Mouse (Mus musculus): ENCODE results near the gene Mllt10. TPM values are rescaled to one million over a fixed set of nuclear protein-coding genes. Genes with fewer than 3 reads are reported as not detected.

Gene Mllt10
- polyA plus RNA-seq, 1 experiment from 2014 or later: 36.4 TPM

- no peak overlapping the region for H3K4me2 ChIP-seq (ENCODE audit: low read length)
- no peak for DNase-seq (ENCODE audit: low spot score)
- H3K4me3 ChIP-seq (ENCODE audit: low read depth, low read length): no peak overlapping the region
- H3K27me3 ChIP-seq (replicated peaks; ENCODE audit: control insufficient read depth, insufficient read depth, low read length): no peaks in the 10 kb centered on the region
- ATAC-seq (replicated peaks; ENCODE audit: low FRiP score, low TSS enrichment, low read depth): no peak
- peaks cover 41% of the 10 kb centered on the region for H3K36me3 ChIP-seq (ENCODE audit: control insufficient read depth, insufficient read depth, low read length)
- no peaks in the 10 kb centered on the region for H3K9me3 ChIP-seq (ENCODE audit: control insufficient read depth, low read length)
- H3K9ac ChIP-seq (ENCODE audit: low read length): no peak overlapping the region
- no peak overlapping the region for H3K27ac ChIP-seq (ENCODE audit: low read depth)
- no peaks in the 10 kb centered on the region for H3K4me1 ChIP-seq (replicated peaks; ENCODE audit: control insufficient read depth, insufficient read depth, low read length)
These were observed 56.4 kb downstream of the Mllt10 start for GRCm38 (mm10) chr2:18111411-18111810.

- H3K27me3 ChIP-seq (replicated peaks; ENCODE audit: control insufficient read depth, insufficient read depth, low read length): no peaks in the 10 kb centered on the region
- H3K4me3 ChIP-seq (ENCODE audit: low read depth, low read length): no peak overlapping the region
- H3K9me3 ChIP-seq (ENCODE audit: control insufficient read depth, low read length): no peaks in the 10 kb centered on the region
- no peak overlapping the region for H3K27ac ChIP-seq (ENCODE audit: low read depth)
- H3K36me3 ChIP-seq (ENCODE audit: control insufficient read depth, insufficient read depth, low read length): peaks cover 24% of the 10 kb centered on the region
- no peak overlapping the region for H3K9ac ChIP-seq (ENCODE audit: low read length)
- DNase-seq (ENCODE audit: low spot score) (no peak), ATAC-seq (replicated peaks; ENCODE audit: low FRiP score, low TSS enrichment, low read depth) (no peak)
- no peak overlapping the region for H3K4me2 ChIP-seq (ENCODE audit: low read length)
- 92% methylated on average over 3 of the region's 3 CpGs for whole genome bisulfite sequencing
- H3K4me1 ChIP-seq (replicated peaks; ENCODE audit: control insufficient read depth, insufficient read depth, low read length): no peaks in the 10 kb centered on the region
These were observed 61.4 kb downstream of the Mllt10 start for GRCm38 (mm10) chr2:18116432-18116831.

- 74% methylated on average over 2 of the region's 2 CpGs for WGBS
- H3K4me1 ChIP-seq (replicated peaks; ENCODE audit: control insufficient read depth, insufficient read depth, low read length): no peaks in the 10 kb centered on the region
- no peaks in the 10 kb centered on the region for H3K27me3 ChIP-seq (replicated peaks; ENCODE audit: control insufficient read depth, insufficient read depth, low read length)
- no peak overlapping the region for H3K4me3 ChIP-seq (ENCODE audit: low read depth, low read length)
- DNase-seq (ENCODE audit: low spot score): no peak
- no peak for ATAC-seq (replicated peaks; ENCODE audit: low FRiP score, low TSS enrichment, low read depth)
- H3K27ac ChIP-seq (ENCODE audit: low read depth): no peak overlapping the region
- peaks cover 32% of the 10 kb centered on the region for H3K36me3 ChIP-seq (ENCODE audit: control insufficient read depth, insufficient read depth, low read length)
- no peaks in the 10 kb centered on the region for H3K9me3 ChIP-seq (ENCODE audit: control insufficient read depth, low read length)
- no peak overlapping the region for H3K9ac ChIP-seq (ENCODE audit: low read length)
- H3K4me2 ChIP-seq (ENCODE audit: low read length): no peak overlapping the region
These were observed 83.1 kb downstream of the Mllt10 start for GRCm38 (mm10) chr2:18138131-18138530.

GRCm38 (mm10) chr2:18139646-18140045 is 84.6 kb downstream of the Mllt10 start:
- DNase-seq (ENCODE audit: low spot score) (no peak), ATAC-seq (replicated peaks; ENCODE audit: low FRiP score, low TSS enrichment, low read depth) (no peak)
- 96% methylated on average over 5 of the region's 5 CpGs for WGBS
- no peak overlapping the region for H3K4me3 ChIP-seq (ENCODE audit: low read depth, low read length)
- peaks cover 32% of the 10 kb centered on the region for H3K36me3 ChIP-seq (ENCODE audit: control insufficient read depth, insufficient read depth, low read length)
- no peak overlapping the region for H3K9ac ChIP-seq (ENCODE audit: low read length)
- H3K4me1 ChIP-seq (replicated peaks; ENCODE audit: control insufficient read depth, insufficient read depth, low read length): no peaks in the 10 kb centered on the region
- H3K27ac ChIP-seq (ENCODE audit: low read depth): no peak overlapping the region
- H3K9me3 ChIP-seq (ENCODE audit: control insufficient read depth, low read length): no peaks in the 10 kb centered on the region
- H3K4me2 ChIP-seq (ENCODE audit: low read length): no peak overlapping the region
- H3K27me3 ChIP-seq (replicated peaks; ENCODE audit: control insufficient read depth, insufficient read depth, low read length): no peaks in the 10 kb centered on the region

- no peak for ATAC-seq (replicated peaks; ENCODE audit: low FRiP score, low TSS enrichment, low read depth)
These were observed 101.1 kb downstream of the Mllt10 start for GRCm38 (mm10) chr2:18156131-18156530.

GRCm38 (mm10) chr2:18159426-18159825 is 104.4 kb downstream of the Mllt10 start:
- H3K27ac ChIP-seq (ENCODE audit: low read depth): no peak overlapping the region
- H3K27me3 ChIP-seq (replicated peaks; ENCODE audit: control insufficient read depth, insufficient read depth, low read length): no peaks in the 10 kb centered on the region
- WGBS: 77% methylated on average over 3 of the region's 3 CpGs
- no peaks in the 10 kb centered on the region for H3K9me3 ChIP-seq (ENCODE audit: control insufficient read depth, low read length)
- no peak overlapping the region for H3K4me3 ChIP-seq (ENCODE audit: low read depth, low read length)
- H3K4me2 ChIP-seq (ENCODE audit: low read length): no peak overlapping the region
- no peak for DNase-seq (ENCODE audit: low spot score)
- ATAC-seq (replicated peaks; ENCODE audit: low FRiP score, low TSS enrichment, low read depth): no peak
- H3K36me3 ChIP-seq (ENCODE audit: control insufficient read depth, insufficient read depth, low read length): peaks cover 27% of the 10 kb centered on the region
- no peak overlapping the region for H3K9ac ChIP-seq (ENCODE audit: low read length)
- H3K4me1 ChIP-seq (replicated peaks; ENCODE audit: control insufficient read depth, insufficient read depth, low read length): no peaks in the 10 kb centered on the region

More at GRCm38 (mm10) chr2:18156131-18156530, 101.1 kb downstream of the Mllt10 start:
- Histone ChIP-seq H3K4me3 (ENCODE audit: low read depth, low read length) (no peak overlapping the region), H3K9ac (ENCODE audit: low read length) (no peak overlapping the region), H3K4me1 (replicated peaks; ENCODE audit: control insufficient read depth, insufficient read depth, low read length) (no peaks in the 10 kb centered on the region), H3K4me2 (ENCODE audit: low read length) (no peak overlapping the region), H3K36me3 (ENCODE audit: control insufficient read depth, insufficient read depth, low read length) (peaks cover 24% of the 10 kb centered on the region), H3K27me3 (replicated peaks; ENCODE audit: control insufficient read depth, insufficient read depth, low read length) (no peaks in the 10 kb centered on the region), H3K27ac (ENCODE audit: low read depth) (no peak overlapping the region), H3K9me3 (ENCODE audit: control insufficient read depth, low read length) (no peaks in the 10 kb centered on the region)
- 92% methylated on average over 3 of the region's 3 CpGs for WGBS
- DNase-seq (ENCODE audit: low spot score): no peak

GRCm38 (mm10) chr2:18160992-18161391 is 106.0 kb downstream of the Mllt10 start:
- ATAC-seq (replicated peaks; ENCODE audit: low FRiP score, low TSS enrichment, low read depth): no peak
- Histone ChIP-seq H3K36me3 (ENCODE audit: control insufficient read depth, insufficient read depth, low read length) (peaks cover 21% of the 10 kb centered on the region), H3K27ac (ENCODE audit: low read depth) (no peak overlapping the region), H3K4me3 (ENCODE audit: low read depth, low read length) (no peak overlapping the region), H3K4me1 (replicated peaks; ENCODE audit: control insufficient read depth, insufficient read depth, low read length) (no peaks in the 10 kb centered on the region), H3K27me3 (replicated peaks; ENCODE audit: control insufficient read depth, insufficient read depth, low read length) (no peaks in the 10 kb centered on the region), H3K9me3 (ENCODE audit: control insufficient read depth, low read length) (no peaks in the 10 kb centered on the region), H3K9ac (ENCODE audit: low read length) (no peak overlapping the region), H3K4me2 (ENCODE audit: low read length) (no peak overlapping the region)
- no peak for DNase-seq (ENCODE audit: low spot score)
- 88% methylated on average over 5 of the region's 5 CpGs for WGBS

GRCm38 (mm10) chr2:18165511-18165910 is 110.5 kb downstream of the Mllt10 start:
- ATAC-seq (replicated peaks; ENCODE audit: low FRiP score, low TSS enrichment, low read depth): no peak
- 86% methylated on average over 2 of the region's 2 CpGs for WGBS
- Histone ChIP-seq H3K9ac (ENCODE audit: low read length) (no peak overlapping the region), H3K4me1 (replicated peaks; ENCODE audit: control insufficient read depth, insufficient read depth, low read length) (no peaks in the 10 kb centered on the region), H3K4me3 (ENCODE audit: low read depth, low read length) (no peak overlapping the region), H3K27me3 (replicated peaks; ENCODE audit: control insufficient read depth, insufficient read depth, low read length) (no peaks in the 10 kb centered on the region), H3K4me2 (ENCODE audit: low read length) (no peak overlapping the region), H3K27ac (ENCODE audit: low read depth) (no peak overlapping the region), H3K36me3 (ENCODE audit: control insufficient read depth, insufficient read depth, low read length) (peaks cover 17% of the 10 kb centered on the region), H3K9me3 (ENCODE audit: control insufficient read depth, low read length) (no peaks in the 10 kb centered on the region)
- no peak for DNase-seq (ENCODE audit: low spot score)

- Histone ChIP-seq H3K27me3 (replicated peaks; ENCODE audit: control insufficient read depth, insufficient read depth, low read length) (no peaks in the 10 kb centered on the region), H3K4me3 (ENCODE audit: low read depth, low read length) (no peak overlapping the region), H3K36me3 (ENCODE audit: control insufficient read depth, insufficient read depth, low read length) (peaks cover 20% of the 10 kb centered on the region; the same call in 1 of the 2 replicates), H3K27ac (ENCODE audit: low read depth) (no peak overlapping the region), H3K9me3 (ENCODE audit: control insufficient read depth, low read length) (no peaks in the 10 kb centered on the region), H3K4me2 (ENCODE audit: low read length) (no peak overlapping the region), H3K4me1 (replicated peaks; ENCODE audit: control insufficient read depth, insufficient read depth, low read length) (no peaks in the 10 kb centered on the region), H3K9ac (ENCODE audit: low read length) (no peak overlapping the region)
- ATAC-seq (replicated peaks; ENCODE audit: low FRiP score, low TSS enrichment, low read depth) (no peak), DNase-seq (ENCODE audit: low spot score) (no peak)
- 51% methylated on average over 1 of the region's 1 CpGs for WGBS
These were observed 114.3 kb downstream of the Mllt10 start for GRCm38 (mm10) chr2:18169174-18169948.

Data from intestine, embryonic 14.5 days (tissue).